Mouse (Mus musculus) spleen, adult 2 months (tissue): Measurements from ENCODE around the gene Taf3. TPM values are rescaled to one million over a fixed set of nuclear protein-coding genes. Genes with fewer than 3 reads are reported as not detected.

Source experiments
- DNase-seq, 2 experiments: peaks; one replicate each; pipeline versions ENCODE4 v3.0.0 to v3.0.0-alpha.2; 2012 to 2021; ENCODE audit warnings: low spot score in 2 of 2, low read depth in 1 of 2
- H3K27ac ChIP-seq: fragments of 200-500 bp; 2 replicates; pipeline ENCODE4 v1.5.1; 2012; ENCODE audit warnings: low read length, inconsistent platforms; ENCODE audit not compliant: insufficient read depth
- H3K27me3 ChIP-seq: fragments of 200-500 bp; 2 replicates; pipeline ENCODE4 v1.6.1; 2012; ENCODE audit warnings: mild to moderate bottlenecking, moderate library complexity, low read length, inconsistent platforms; ENCODE audit not compliant: control insufficient read depth, insufficient read depth
- H3K36me3 ChIP-seq: fragments of 200-500 bp; 2 replicates; pipeline ENCODE4 v1.6.1; 2012; ENCODE audit warnings: mild to moderate bottlenecking, low read length, inconsistent platforms; ENCODE audit not compliant: control insufficient read depth, insufficient read depth
- H3K4me1 ChIP-seq: fragments of 200-500 bp; 2 replicates; pipeline ENCODE4 v1.6.1; 2011; ENCODE audit warnings: inconsistent platforms; ENCODE audit not compliant: control insufficient read depth, insufficient read depth, insufficient read length
- H3K4me3 ChIP-seq: fragments of 200-500 bp; 2 replicates; pipeline ENCODE4 v1.5.1; 2011; ENCODE audit warnings: mild to moderate bottlenecking, inconsistent platforms; ENCODE audit not compliant: insufficient read depth, insufficient read length; ENCODE audit errors: extremely low read depth
- CTCF ChIP-seq: fragments of 200-500 bp; IDR thresholded peaks from 2 replicates; pipeline ENCODE4 v1.5.1; 2011; ENCODE audit warnings: mild to moderate bottlenecking, inconsistent platforms; ENCODE audit not compliant: insufficient read depth, insufficient read length, insufficient replicate concordance; ENCODE audit errors: extremely low read depth
- POLR2A ChIP-seq: fragments of 200-500 bp; IDR thresholded peaks from 2 replicates; pipeline ENCODE4 v1.6.1; 2011; ENCODE audit warnings: low read depth, low read length, inconsistent platforms
- WGBS: fragments of 180-500 bp; shearing (Covaris S2); methylation state at CpG from one replicate; pipeline ENCODE4 v1.1.7; 2018; 5-methylcytosine and 5-hydroxymethylcytosine counted together
- polyA plus RNA-seq: library from polyadenylated mRNA; depleted of rRNA; stranded (reverse); fragments of >200 nt; gene quantifications from 2 replicates; pipeline ENCODE4 v1.2.3, GENCODE M21; 2012; rRNA removed

Gene Taf3
- 6.6 and 8.2 TPM in 2 replicates for polyA plus RNA-seq

DNA sequence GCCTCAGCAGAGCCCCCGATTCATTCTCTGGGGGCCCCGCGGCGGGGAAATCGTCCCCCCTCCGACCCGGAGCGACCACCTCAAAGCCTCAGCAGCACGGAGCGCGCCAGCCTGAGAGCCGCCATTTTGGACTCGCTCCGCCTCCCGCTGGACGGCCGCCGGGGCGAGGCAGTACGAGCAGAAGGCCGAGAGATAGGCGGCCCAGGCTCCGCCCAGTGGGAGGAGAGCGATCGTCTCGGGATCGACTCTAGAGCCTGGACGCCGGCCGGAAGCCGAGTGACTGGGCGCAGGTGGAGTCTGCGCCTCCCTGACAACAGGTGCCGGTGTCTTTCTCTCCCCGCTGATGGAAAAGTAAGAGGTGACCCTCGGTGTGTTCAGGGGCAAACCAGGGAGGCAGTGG is at the start of gene Taf3:
Gene Taf3, minus strand, starts transcription at position 136 of the 400 bp plus-strand sequence.
- peak within 1 kb of the TSS; percentile 41; the same call in 1 of the 2 replicates for H3K27ac ChIP-seq
- peak; percentile 48 for TF ChIP-seq POLR2A
- TF ChIP-seq CTCF = no peak
- H3K4me3 ChIP-seq = peak within 1 kb of the TSS; percentile 93
- no peaks in the 10 kb centered on the region for H3K27me3 ChIP-seq
- no peaks in the 10 kb centered on the region; the same call in 1 of the 2 replicates for H3K4me1 ChIP-seq
- peak; percentile 81 to 91 for DNase-seq
- 1% methylated on average over 36 of the region's 36 CpGs for WGBS
- no peaks in the 10 kb centered on the region for H3K36me3 ChIP-seq

DNA sequence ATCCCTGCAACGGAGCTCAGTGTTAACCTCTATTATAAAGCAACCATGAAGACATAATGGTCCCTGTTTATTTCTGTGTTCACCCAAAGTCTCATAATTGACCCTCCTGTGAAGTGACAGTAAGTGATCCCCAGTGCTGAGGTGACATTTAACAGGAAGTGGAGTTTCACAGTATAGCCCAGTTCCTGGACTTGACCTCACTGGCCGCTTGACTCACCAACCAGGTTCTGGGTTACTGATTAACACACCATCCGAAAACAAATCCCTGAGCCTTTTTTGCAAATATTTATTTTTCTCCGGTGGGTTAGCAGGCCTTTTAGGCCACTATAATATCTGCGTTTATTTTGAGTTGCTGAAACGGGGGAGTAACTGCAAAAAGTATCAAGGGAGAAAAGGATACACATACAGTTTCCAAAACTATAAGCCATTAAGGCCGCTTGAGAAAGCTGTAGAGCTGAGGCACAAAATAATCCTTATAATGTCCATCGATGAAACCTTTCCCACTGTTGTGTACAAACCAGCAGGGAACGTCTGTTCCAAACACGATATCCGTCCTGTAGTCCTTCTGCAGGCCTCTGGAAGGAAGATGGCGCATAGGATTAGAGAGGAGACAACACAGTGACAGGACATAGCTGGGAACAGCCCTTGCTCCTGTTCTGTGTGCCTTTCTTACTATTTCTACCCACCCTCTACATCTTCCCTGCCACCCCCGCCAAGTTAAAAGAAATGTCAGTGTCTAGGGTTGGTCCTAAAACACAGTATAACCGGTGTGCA is 46.1 kb upstream of the Taf3 start:
- Histone ChIP-seq H3K36me3 (peaks cover 21% of the 10 kb centered on the region), H3K4me1 (no peaks in the 10 kb centered on the region), H3K27ac (no peak overlapping the region), H3K27me3 (no peaks in the 10 kb centered on the region), H3K4me3 (no peak overlapping the region)
- WGBS = 95% methylated on average over 14 of the region's 14 CpGs
- no peak for DNase-seq
- TF ChIP-seq POLR2A (no peak), CTCF (no peak)

DNA sequence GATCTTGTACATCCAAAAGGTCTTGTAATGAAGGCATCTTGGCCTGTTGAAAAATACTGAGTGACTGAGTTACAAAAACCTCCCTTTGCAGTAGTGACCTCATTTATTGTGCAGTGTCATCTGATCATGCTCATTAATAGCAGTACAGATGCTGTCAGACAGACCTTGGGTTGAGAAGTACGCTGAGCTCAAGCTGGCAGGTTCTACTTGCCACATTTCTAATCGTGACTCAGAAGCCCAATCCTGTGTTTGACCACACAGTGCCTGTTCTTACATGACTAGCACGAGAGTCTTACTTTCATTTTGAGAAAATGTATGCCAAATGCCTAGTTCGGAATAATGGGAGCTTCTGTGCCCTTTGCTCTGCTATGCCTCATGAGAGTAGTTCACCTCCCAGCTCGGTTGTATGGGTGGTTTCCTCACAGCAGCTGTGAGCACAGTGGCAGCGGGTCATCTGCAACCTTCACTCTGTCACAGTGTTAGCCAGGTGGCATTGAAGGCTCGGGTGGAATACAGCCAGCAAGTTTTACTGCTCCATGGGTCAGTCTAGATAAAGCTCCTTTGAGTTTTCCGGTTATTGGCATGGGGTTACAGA is 39.0 kb upstream of the Taf3 start:
- Histone ChIP-seq H3K4me1 (peaks cover 4% of the 10 kb centered on the region; the same call in 1 of the 2 replicates), H3K27ac (no peak overlapping the region), H3K36me3 (peaks cover 24% of the 10 kb centered on the region), H3K27me3 (no peaks in the 10 kb centered on the region), H3K4me3 (no peak overlapping the region)
- WGBS = 90% methylated on average over 8 of the region's 8 CpGs
- no peak for DNase-seq
- TF ChIP-seq POLR2A (no peak), CTCF (no peak)

DNA sequence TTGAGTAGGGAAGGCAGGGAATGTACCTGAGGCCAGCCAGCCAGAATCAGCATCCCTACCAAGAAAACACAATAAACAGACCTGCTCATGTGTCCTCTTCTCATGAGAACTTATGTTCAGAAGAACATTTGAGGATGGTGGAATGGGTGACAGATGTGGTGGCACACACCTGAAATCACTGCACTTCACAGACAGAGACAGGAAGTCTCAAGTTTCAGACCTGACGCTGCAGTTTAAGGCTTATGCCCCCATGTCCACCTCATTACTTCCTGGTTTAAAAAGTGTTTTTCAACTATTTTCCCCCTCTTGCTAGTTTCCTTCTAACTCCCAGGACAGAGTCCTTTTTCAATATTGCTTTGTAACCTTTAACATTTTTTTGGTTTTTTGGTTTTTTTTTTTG is 34.3 kb upstream of the Taf3 start:
- no peak overlapping the region for H3K27ac ChIP-seq
- no peaks in the 10 kb centered on the region for H3K27me3 ChIP-seq
- no peak overlapping the region for H3K4me3 ChIP-seq
- 19% methylated on average over 1 of the region's 1 CpGs for WGBS
- no peak for TF ChIP-seq POLR2A
- no peak for TF ChIP-seq CTCF
- H3K36me3 ChIP-seq = peaks cover 4% of the 10 kb centered on the region; the same call in 1 of the 2 replicates
- peaks cover 6% of the 10 kb centered on the region for H3K4me1 ChIP-seq
- no peak for DNase-seq

DNA sequence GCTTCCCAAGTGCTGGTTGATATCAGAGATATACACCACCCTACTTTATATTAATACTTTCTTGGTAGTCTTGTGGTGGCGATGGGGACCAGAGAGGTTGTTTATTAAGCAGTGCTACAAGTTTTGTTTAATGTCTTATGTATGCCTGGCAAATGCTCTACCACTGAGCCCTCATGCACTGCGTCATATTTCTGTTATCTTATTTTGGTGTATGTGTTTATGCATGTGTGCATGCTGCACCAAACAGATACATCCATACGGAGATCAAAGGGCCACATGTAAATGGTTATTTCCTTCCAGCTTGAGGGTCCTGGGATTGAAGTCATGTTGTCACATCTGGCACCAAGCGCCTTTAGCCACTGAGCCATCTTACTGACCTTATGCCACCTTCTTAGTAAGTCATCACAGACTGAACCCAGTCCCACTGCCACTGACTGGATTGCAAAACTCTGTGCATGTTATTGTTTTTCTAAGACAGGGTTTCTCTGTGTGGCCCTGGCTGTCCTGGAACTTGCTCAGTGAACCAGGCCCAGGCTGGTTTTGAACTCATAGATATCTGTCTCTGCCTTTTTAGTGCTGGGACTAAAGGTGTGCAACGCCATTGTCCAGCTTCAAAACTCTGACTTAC is 33.2 kb upstream of the Taf3 start:
- Histone ChIP-seq H3K4me1 (peaks cover 6% of the 10 kb centered on the region), H3K27ac (no peak overlapping the region), H3K4me3 (no peak overlapping the region), H3K36me3 (0 out of 2 replicates have a peak, but pooled peaks cover 2% of the 10 kb centered on the region), H3K27me3 (no peaks in the 10 kb centered on the region)
- DNase-seq = no peak
- TF ChIP-seq POLR2A = no peak
- TF ChIP-seq CTCF = no peak
- 91% methylated on average over 5 of the region's 5 CpGs for WGBS

DNA sequence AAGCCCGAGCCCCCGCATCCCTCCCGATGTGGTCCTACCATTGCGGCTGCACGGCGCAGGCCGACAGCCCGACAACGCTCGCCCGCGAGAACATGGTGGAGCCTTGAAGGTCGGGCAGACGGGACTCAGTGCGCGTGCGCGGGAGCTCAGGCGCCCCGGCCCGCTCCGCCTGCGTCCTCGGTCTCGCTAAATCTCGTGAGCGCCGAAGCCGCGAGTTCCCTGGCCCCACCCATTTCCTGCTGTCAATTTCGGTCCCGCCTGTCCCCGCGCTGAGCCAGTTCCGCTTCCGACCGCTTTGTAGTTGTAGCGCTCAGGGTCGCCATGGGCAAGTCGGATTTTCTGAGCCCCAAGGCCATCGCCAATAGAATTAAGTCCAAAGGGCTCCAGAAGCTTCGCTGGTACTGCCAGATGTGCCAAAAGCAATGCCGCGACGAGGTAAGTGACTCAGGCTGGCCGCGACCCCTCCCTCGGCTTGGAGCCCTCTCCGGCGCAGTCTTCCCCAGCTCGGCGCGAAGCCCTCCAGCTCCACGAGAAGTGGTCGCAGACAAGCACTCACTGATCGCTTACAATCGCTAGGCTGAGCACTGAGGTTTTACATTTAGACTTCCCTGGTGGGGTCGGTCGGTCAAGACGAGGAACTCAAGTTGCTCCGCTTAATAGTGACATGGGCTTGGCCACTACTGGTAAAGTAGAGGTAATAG is 32.1 kb upstream of the Taf3 start, which contains the start of the genes Atp5c1 and Kin:
Gene Atp5c1, minus strand, starts transcription at position 201 of the 701 bp plus-strand sequence.
Gene Kin, plus strand, starts transcription at position 284 of the 701 bp plus-strand sequence.
- Histone ChIP-seq H3K27ac (peak within 1 kb of the TSS; percentile 87), H3K27me3 (no peaks in the 10 kb centered on the region), H3K4me3 (peak within 1 kb of the TSS; percentile 81), H3K4me1 (peaks cover 6% of the 10 kb centered on the region), H3K36me3 (no peaks in the 10 kb centered on the region)
- DNase-seq = peak; percentile 94 to 97
- under 1% methylated on average over 61 of the region's 61 CpGs for WGBS
- peak; percentile 69 for TF ChIP-seq POLR2A
- TF ChIP-seq CTCF = 0 out of 2 replicates have a peak, but pooled peaks have one; percentile 14
